Mouse (Mus musculus): Measurements from ENCODE around the gene Ahcy. TPM values are rescaled to one million over a fixed set of nuclear protein-coding genes. Genes with fewer than 3 reads are reported as not detected.
A peak's percentile ranks its signal among the peaks of the same experiment; 100 is the strongest.
"Not testable (repeated sequence)": the region's sequence is repeated elsewhere in the genome, so short reads cannot be mapped to it uniquely, and the experiment has no call there.

Gene Ahcy
- 32.3 and 32.6 TPM in 2 replicates for polyA plus RNA-seq (2015; fragmentation: Nextera tagmentation; extraction: Ambion mirVana)

DNA sequence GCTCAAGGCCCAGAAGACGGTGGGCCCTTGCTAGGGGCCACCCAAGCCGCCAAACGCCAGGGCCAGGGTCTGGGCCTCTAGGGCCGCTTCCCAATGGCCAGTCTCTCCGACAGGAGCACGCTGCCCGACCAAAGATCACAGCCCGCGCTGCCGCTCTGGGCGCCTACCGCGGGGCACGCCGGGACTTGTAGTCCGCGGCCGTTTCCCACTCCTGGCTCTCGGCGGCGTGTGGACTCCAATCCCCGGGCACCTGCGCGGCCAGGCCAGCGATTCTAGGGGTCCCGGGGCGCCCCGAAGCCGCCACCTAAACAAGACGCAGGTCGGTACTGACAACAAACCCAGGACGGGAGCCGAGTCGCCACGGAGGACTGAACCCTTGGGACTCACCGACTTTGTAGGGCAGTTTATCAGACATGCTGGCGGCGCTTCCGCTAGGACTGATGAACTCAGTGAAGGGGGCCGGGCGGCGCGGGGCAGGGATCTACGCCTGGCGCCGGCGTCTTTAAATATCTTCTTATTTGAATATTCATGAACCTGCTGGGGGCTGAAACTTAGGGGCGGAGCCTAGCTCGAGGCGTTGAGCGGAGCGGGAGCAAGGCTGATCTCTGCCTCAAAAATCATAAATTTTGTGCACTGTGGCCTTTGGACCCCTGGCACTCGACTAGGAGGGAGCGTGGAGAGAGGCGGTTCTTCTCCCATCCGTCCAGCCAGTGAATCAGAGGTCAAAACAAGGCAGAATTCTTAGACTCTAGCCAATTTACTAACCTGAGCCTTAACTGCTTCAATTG lies at the start of gene Ahcy:
TSS of gene Ahcy (minus strand) at position 520 of the 788 bp plus-strand sequence.
- peak within 1 kb of the TSS; percentile 85 for H3K4me2 ChIP-seq (ENCODE audit: low read length)
- no peaks in the 10 kb centered on the region for H3K36me3 ChIP-seq (ENCODE audit: control insufficient read depth, insufficient read depth, low read length)
- no peaks in the 10 kb centered on the region for H3K27me3 ChIP-seq (ENCODE audit: control insufficient read depth, insufficient read depth, low read depth, low read length)
- peak within 1 kb of the TSS; percentile 89 for H3K27ac ChIP-seq (ENCODE audit: low read length)
- no peaks in the 10 kb centered on the region for H3K9me3 ChIP-seq (replicated peaks; ENCODE audit: control insufficient read depth, low read length, poor library complexity, severe bottlenecking)
- peak; percentile 95 for ATAC-seq
- H3K9ac ChIP-seq (ENCODE audit: low read depth, low read length), result peak within 1 kb of the TSS; percentile 85
- H3K4me3 ChIP-seq (ENCODE audit: low read depth, low read length), result peak within 1 kb of the TSS; percentile 66
- WGBS, result under 1% methylated on average over 56 of the region's 56 CpGs
- H3K4me1 ChIP-seq (ENCODE audit: control insufficient read depth, insufficient read depth, low read length), result peaks cover 23% of the 10 kb centered on the region

DNA sequence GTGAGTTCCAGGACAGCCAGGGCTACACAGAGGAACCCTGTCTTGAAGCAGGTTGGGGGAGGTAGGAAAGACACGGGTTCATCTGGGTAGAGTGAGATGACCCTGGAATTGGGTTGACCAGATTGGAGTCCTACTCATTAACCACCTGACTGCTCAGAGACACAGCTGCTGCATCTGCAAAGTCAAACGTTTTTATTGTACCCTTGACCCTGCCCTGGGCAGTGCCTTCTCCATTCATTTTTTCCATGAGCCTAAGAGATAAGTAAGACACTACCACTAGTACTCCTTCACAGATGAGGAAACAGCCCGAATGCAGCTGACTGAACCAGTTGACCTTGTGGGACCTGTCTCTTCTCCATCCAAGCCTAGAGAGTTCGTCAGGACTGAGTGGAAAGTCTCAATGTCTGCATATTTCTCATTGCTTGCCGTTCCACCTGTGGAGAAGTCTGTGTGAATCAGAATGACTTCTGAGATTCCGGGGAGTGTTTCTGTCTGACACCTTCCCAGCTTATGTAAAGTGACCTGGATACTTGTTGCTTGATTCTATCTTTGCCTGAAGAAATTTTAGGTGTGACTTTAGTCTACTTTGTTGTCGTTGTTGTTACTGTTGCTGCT lies 41.0 kb upstream of the Ahcy start:
- H3K4me1 ChIP-seq (ENCODE audit: control insufficient read depth, insufficient read depth, low read length), result no peaks in the 10 kb centered on the region
- H3K4me2 ChIP-seq (ENCODE audit: low read length), result no peak overlapping the region
- no peak overlapping the region for H3K27ac ChIP-seq (ENCODE audit: low read length)
- WGBS, result 74% methylated on average over 7 of the region's 7 CpGs
- ATAC-seq, result no peak
- no peak overlapping the region for H3K4me3 ChIP-seq (ENCODE audit: low read depth, low read length)
- H3K9me3 ChIP-seq (replicated peaks; ENCODE audit: control insufficient read depth, low read length, poor library complexity, severe bottlenecking), result no peaks in the 10 kb centered on the region
- no peak overlapping the region for H3K9ac ChIP-seq (ENCODE audit: low read depth, low read length)
- no peaks in the 10 kb centered on the region for H3K27me3 ChIP-seq (ENCODE audit: control insufficient read depth, insufficient read depth, low read depth, low read length)
- H3K36me3 ChIP-seq (ENCODE audit: control insufficient read depth, insufficient read depth, low read length), result no peaks in the 10 kb centered on the region

- ATAC-seq, result not testable (repeated sequence)
Observed at GRCm38 (mm10) chr2:155107276-155107675, 33.0 kb upstream of the Ahcy start.

GRCm38 (mm10) chr2:155103607-155104006 lies 29.3 kb upstream of the Ahcy start:
- Histone ChIP-seq H3K9me3 (replicated peaks; ENCODE audit: control insufficient read depth, low read length, poor library complexity, severe bottlenecking) (no peaks in the 10 kb centered on the region), H3K27ac (ENCODE audit: low read length) (no peak overlapping the region), H3K27me3 (ENCODE audit: control insufficient read depth, insufficient read depth, low read depth, low read length) (no peaks in the 10 kb centered on the region), H3K9ac (ENCODE audit: low read depth, low read length) (no peak overlapping the region), H3K4me1 (ENCODE audit: control insufficient read depth, insufficient read depth, low read length) (no peaks in the 10 kb centered on the region), H3K36me3 (ENCODE audit: control insufficient read depth, insufficient read depth, low read length) (no peaks in the 10 kb centered on the region), H3K4me3 (ENCODE audit: low read depth, low read length) (no peak overlapping the region), H3K4me2 (ENCODE audit: low read length) (no peak overlapping the region)
- WGBS, result 38% methylated on average over 6 of the region's 6 CpGs
- no peak for ATAC-seq

More at GRCm38 (mm10) chr2:155107276-155107675, 33.0 kb upstream of the Ahcy start:
- not testable (repeated sequence) for H3K4me2 ChIP-seq (ENCODE audit: low read length); H3K27me3 ChIP-seq (ENCODE audit: control insufficient read depth, insufficient read depth, low read depth, low read length); H3K36me3 ChIP-seq (ENCODE audit: control insufficient read depth, insufficient read depth, low read length); H3K27ac ChIP-seq (ENCODE audit: low read length); H3K9me3 ChIP-seq (replicated peaks; ENCODE audit: control insufficient read depth, low read length, poor library complexity, severe bottlenecking); H3K9ac ChIP-seq (ENCODE audit: low read depth, low read length); H3K4me3 ChIP-seq (ENCODE audit: low read depth, low read length); H3K4me1 ChIP-seq (ENCODE audit: control insufficient read depth, insufficient read depth, low read length)
- 84% methylated on average over 9 of the region's 9 CpGs for WGBS

DNA sequence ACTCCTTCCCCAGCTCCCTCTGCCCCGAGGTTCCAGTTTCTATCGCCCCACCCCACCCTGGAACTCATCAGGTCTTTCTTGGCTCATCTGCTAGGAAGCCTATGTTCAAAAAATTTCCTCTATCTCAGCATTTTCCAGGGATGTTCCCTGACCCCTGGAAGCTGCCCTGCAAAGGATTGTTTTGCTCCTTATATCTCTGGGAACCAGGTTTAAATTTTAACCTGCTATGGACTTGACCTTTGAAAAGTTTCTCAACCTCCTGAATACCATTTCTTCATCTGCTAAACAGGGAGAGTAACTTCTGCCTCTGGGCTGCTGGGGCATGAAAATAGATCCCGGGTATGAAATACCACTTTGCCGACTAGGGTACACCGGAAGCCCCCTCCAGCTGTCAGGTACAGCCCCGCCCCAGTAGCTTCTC lies 27.5 kb upstream of the Ahcy start:
- Histone ChIP-seq H3K9me3 (replicated peaks; ENCODE audit: control insufficient read depth, low read length, poor library complexity, severe bottlenecking) (no peaks in the 10 kb centered on the region), H3K4me1 (ENCODE audit: control insufficient read depth, insufficient read depth, low read length) (no peaks in the 10 kb centered on the region), H3K27me3 (ENCODE audit: control insufficient read depth, insufficient read depth, low read depth, low read length) (no peaks in the 10 kb centered on the region), H3K4me2 (ENCODE audit: low read length) (no peak overlapping the region), H3K36me3 (ENCODE audit: control insufficient read depth, insufficient read depth, low read length) (no peaks in the 10 kb centered on the region), H3K27ac (ENCODE audit: low read length) (no peak overlapping the region), H3K4me3 (ENCODE audit: low read depth, low read length) (no peak overlapping the region), H3K9ac (ENCODE audit: low read depth, low read length) (no peak overlapping the region)
- ATAC-seq, result no peak
- 75% methylated on average over 6 of the region's 6 CpGs for WGBS

DNA sequence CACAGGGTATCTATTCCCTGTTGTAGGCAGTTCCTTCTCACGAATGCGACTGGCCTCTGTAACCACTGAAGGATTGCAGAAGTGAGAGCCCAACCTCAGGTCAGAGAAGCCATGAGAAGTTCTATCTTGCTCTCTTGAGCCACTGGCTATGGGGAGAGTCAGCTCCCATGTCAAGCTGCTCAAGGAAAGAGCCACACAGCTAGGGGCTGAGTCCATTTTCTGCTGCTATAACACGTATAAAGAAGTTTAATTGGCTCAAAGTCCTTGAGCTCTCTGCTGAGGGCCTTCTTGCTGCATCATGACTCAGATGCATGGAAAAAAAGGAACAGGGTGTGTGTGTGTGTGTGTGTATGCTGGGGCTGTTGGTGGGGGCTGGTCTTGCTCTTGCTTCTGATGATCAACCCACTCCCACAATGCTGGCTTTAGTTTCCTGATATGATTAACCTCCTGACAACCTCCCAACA lies 26.5 kb upstream of the Ahcy start:
- no peak overlapping the region for H3K27ac ChIP-seq (ENCODE audit: low read length)
- no peak for ATAC-seq
- H3K4me3 ChIP-seq (ENCODE audit: low read depth, low read length), result no peak overlapping the region
- 87% methylated on average over 3 of the region's 3 CpGs for WGBS
- no peak overlapping the region for H3K4me2 ChIP-seq (ENCODE audit: low read length)
- no peaks in the 10 kb centered on the region for H3K27me3 ChIP-seq (ENCODE audit: control insufficient read depth, insufficient read depth, low read depth, low read length)
- no peaks in the 10 kb centered on the region for H3K36me3 ChIP-seq (ENCODE audit: control insufficient read depth, insufficient read depth, low read length)
- no peak overlapping the region for H3K9ac ChIP-seq (ENCODE audit: low read depth, low read length)
- H3K4me1 ChIP-seq (ENCODE audit: control insufficient read depth, insufficient read depth, low read length), result no peaks in the 10 kb centered on the region
- H3K9me3 ChIP-seq (replicated peaks; ENCODE audit: control insufficient read depth, low read length, poor library complexity, severe bottlenecking), result no peaks in the 10 kb centered on the region

DNA sequence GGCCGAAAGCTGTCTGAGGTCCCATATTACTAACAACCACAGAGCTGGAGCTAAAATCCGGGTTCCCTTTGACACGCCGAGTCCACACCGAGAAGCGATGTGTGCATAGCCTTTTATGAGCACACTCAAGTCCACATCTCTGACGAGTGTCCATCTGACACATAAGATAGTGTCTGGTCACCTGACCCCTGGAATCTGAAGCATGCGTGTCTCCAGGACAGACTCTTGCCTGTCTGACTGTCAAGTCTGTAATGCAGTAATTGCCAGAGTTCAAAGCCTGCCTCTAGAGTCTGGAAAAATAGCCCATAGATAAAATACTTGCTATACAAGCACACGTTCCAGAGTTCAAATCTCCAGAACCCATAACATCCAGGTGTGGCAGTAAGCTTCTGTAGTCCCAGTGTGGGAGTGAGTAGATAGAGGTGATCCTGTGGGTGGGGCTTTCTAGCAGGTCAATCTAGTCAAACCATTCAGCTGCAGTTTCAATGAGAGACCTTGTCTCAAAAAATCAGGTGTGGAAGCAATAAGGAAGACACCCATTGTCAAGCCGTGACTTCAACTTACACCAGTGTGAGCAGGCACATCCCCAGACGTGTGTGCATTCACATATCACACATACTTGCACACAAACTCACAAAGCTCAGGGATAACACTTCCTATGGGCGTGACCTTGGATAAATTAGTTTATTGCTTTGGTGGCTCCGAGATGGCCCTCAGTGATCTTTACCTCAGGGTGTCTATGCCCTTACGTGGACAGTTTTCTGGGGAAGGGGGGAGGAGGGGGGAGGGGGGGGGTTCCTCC lies 25.9 kb upstream of the Ahcy start:
- Histone ChIP-seq H3K4me3 (ENCODE audit: low read depth, low read length) (no peak overlapping the region), H3K9ac (ENCODE audit: low read depth, low read length) (no peak overlapping the region), H3K9me3 (replicated peaks; ENCODE audit: control insufficient read depth, low read length, poor library complexity, severe bottlenecking) (no peaks in the 10 kb centered on the region), H3K4me1 (ENCODE audit: control insufficient read depth, insufficient read depth, low read length) (no peaks in the 10 kb centered on the region), H3K27ac (ENCODE audit: low read length) (no peak overlapping the region), H3K36me3 (ENCODE audit: control insufficient read depth, insufficient read depth, low read length) (no peaks in the 10 kb centered on the region), H3K27me3 (ENCODE audit: control insufficient read depth, insufficient read depth, low read depth, low read length) (no peaks in the 10 kb centered on the region), H3K4me2 (ENCODE audit: low read length) (no peak overlapping the region)
- ATAC-seq, result no peak
- 91% methylated on average over 14 of the region's 14 CpGs for WGBS

DNA sequence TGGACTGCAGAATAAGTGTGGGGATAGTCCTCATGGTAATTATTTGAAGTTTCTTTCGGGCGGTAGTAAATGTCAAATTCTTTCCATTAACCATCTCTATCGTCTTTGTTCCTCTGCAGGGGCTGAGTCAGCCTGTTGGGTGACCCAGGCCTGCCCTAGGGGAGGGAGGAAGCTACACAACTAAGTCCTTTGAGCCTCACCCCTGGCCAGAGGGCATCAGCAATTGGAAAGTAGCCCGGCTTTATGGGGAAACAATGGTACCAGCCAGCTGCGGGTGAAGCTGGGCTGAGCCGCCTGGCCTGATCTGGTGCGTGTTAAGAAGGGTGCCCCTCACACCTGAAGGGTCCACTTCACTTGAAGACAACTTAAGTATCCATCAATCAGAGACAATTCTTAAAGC lies 25.1 kb upstream of the Ahcy start:
- H3K4me1 ChIP-seq (ENCODE audit: control insufficient read depth, insufficient read depth, low read length), result no peaks in the 10 kb centered on the region
- H3K4me3 ChIP-seq (ENCODE audit: low read depth, low read length), result no peak overlapping the region
- no peak for ATAC-seq
- no peaks in the 10 kb centered on the region for H3K27me3 ChIP-seq (ENCODE audit: control insufficient read depth, insufficient read depth, low read depth, low read length)
- H3K9ac ChIP-seq (ENCODE audit: low read depth, low read length), result no peak overlapping the region
- no peak overlapping the region for H3K27ac ChIP-seq (ENCODE audit: low read length)
- H3K36me3 ChIP-seq (ENCODE audit: control insufficient read depth, insufficient read depth, low read length), result no peaks in the 10 kb centered on the region
- WGBS, result 72% methylated on average over 7 of the region's 7 CpGs
- H3K9me3 ChIP-seq (replicated peaks; ENCODE audit: control insufficient read depth, low read length, poor library complexity, severe bottlenecking), result no peaks in the 10 kb centered on the region
- no peak overlapping the region for H3K4me2 ChIP-seq (ENCODE audit: low read length)

Measured in midbrain, embryonic 16.5 days (tissue).